Mouse (Mus musculus): Measurements from ENCODE around the gene Gm10644.
"Not testable (repeated sequence)": the region's sequence is repeated elsewhere in the genome, so short reads cannot be mapped to it uniquely, and the experiment has no call there.

Gm10644 gene

GRCm38 (mm10) chr8:83955106-83955957 is at the start of gene Gm10644, which contains the start of gene Asf1b:
Gene Gm10644, minus strand, starts transcription at chr8:83955205.
Gene Asf1b, plus strand, starts transcription at chr8:83955507.
- in situ Hi-C loops (cut with MboI) = no loop called here

GRCm38 (mm10) chr8:84004533-84005201 is 49.7 kb upstream of the Gm10644 start:
- in situ Hi-C loops (cut with MboI) = no loop called here

GRCm38 (mm10) chr8:84003612-84004246 is 48.7 kb upstream of the Gm10644 start:
- in situ Hi-C loops (cut with MboI) = no loop called here

GRCm38 (mm10) chr8:84002957-84003611 is 48.1 kb upstream of the Gm10644 start:
- in situ Hi-C loops (cut with MboI) = no loop called here

DNA sequence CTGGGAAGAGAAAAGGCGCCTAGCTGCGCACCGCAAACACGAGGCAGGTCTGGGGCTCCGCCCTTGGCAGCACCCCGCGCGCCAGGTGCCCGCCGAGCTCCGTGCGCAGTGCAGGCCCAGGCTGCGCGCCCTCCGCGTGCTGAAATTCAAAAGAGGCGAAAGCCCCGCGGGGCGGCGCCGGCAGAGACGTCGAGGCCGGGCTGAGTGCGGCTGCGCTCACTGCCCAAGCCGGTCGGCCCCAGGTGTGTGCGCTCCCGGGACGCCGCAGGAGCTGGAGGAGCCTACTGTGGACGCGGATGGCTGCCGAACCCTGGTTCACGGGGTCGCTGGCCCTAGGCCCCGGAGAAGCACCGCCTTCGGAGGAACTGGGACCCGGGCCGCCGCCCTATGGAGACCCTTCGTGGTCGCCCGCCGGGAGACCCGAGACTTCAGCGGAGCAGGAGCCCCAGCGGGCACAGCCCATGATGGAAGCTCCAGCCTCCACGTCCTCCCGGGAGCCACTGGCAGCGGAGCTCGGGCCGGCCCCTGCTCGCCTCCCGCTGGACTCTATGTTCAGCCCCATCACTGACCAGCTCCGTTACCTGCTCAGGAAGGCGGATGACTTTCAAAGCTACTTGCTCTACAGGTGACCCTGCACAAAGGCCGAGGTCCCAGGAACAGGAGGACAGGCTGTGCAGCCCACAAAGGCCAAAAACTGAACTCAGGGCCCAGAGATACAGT is 46.4 kb upstream of the Gm10644 start, which contains the start of gene 1700067K01Rik:
Gene 1700067K01Rik (plus strand): TSS at position 222 of the 720 bp plus-strand sequence.
- in situ Hi-C loops (cut with MboI) = no loop called here

- in situ Hi-C loops (cut with MboI) = no loop called here
Observed at GRCm38 (mm10) chr8:83999825-84000224, 44.8 kb upstream of the Gm10644 start.

DNA sequence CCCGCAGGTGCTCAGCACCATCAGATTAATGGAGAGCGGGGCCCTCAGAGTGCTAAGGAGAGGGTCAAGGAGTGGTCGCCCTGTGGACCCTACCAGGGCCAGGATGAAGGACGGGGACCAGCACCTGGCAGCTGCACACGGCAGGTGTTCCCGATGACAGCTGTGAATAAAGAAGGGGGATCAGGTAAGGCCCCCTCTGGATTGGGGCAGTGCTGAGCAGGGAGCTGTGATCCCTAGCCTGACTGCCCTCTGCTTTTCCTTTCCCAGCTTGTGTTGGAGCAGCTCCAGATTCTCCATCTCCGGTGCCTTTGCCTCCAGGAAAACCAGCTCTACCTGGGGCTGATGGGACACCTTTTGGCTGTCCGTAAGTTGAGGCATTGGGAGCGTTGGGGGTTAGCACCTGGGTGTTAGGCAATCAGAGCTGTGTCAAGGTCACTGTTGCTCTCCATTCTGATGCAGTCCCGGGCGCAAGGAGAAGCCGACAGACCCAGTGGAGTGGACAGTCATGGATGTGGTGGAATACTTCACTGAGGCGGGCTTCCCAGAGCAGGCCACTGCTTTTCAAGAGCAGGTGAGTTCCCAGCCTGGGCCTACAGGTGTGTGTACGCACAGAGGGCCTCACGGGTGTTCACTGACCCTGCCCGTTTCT is 44.2 kb upstream of the Gm10644 start:
- in situ Hi-C loops (cut with MboI) = no loop called here

DNA sequence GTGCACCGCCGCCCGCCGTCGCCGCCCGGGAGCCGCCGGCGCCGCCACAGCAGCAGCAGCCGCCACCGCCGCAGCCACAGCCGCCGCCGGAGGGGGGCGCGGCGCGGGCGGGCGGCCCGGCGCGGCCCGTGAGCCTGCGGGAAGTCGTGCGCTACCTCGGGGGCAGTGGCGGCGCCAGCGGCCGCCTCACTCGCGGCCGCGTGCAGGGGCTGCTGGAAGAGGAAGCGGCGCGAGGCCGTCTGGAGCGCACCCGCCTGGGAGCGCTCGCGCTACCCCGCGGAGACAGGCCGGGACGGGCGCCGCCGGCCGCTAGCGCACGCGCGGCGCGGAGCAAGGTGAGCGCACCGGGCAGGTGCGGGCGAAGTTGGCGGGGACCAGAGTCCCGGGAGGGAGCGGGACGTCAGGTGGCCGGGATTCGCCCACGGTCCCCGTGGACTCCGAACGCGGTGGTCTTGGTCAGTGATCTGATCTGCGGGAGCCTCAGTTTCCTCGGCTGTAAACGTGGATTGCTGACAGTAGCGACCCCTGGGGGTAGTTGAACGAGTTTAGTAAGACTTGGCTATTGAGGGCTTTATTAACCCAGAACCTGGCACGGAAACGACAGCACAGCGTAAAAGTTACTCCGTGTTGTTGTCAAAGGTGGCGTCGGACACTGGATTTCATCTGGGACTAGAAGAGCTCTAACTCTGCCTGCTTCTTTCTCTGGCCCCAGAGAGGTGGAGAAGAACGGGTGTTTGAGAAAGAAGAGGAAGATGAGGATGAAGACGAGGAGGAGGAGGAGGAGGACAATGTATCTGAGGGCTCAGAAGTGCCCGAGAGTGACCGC is 43.4 kb upstream of the Gm10644 start:
- in situ Hi-C loops (cut with MboI) = no loop called here

DNA sequence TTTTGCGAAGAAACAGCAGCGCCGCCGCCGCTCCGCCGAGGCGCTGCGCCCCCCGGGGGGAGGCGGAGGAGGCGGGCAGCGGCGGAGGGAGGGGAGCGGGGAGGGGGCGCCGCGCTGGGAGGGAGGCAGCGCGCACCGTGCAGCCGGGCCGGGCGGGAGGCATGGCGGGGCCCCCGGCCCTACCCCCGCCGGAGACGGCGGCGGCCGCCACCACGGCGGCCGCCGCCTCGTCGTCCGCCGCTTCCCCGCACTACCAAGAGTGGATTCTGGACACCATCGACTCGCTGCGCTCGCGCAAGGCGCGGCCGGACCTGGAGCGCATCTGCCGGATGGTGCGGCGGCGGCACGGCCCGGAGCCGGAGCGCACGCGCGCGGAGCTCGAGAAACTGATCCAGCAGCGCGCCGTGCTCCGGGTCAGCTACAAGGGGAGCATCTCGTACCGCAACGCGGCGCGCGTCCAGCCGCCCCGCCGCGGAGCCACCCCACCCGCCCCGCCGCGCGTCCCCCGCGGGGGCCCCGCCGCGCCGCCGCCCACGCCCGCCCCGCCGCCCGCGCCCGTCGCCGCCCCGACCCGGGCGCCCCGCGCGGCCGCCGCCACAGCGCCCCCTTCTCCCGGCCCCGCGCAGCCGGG is 42.6 kb upstream of the Gm10644 start, which contains the start of gene Samd1:
Gene Samd1 (plus strand): TSS at position 162 of the 631 bp plus-strand sequence.
- in situ Hi-C loops (cut with MboI) = no loop called here

GRCm38 (mm10) chr8:83996567-83997505 is 41.8 kb upstream of the Gm10644 start:
- in situ Hi-C loops (cut with MboI) = no loop called here

DNA sequence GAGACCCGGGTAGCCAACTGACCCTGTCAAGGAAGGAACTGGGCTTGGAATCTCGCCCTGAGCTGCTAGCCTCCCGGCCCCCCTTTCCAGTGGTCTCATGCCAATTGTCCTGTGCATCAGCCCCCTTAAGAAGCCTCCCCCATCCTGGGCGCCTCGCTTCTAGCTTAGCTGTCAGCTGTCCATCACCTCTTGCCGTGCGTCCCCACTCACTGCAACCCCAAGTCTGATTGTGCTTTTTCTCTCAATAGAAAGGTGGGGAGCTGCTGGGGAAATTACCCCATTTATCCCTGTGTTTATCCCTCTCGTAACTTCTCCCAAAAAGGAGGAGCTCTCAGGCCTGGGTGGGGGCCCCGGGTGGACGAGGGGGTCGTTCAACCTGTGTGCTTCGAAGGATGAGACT is 41.0 kb upstream of the Gm10644 start:
- in situ Hi-C loops (cut with MboI) = no loop called here

DNA sequence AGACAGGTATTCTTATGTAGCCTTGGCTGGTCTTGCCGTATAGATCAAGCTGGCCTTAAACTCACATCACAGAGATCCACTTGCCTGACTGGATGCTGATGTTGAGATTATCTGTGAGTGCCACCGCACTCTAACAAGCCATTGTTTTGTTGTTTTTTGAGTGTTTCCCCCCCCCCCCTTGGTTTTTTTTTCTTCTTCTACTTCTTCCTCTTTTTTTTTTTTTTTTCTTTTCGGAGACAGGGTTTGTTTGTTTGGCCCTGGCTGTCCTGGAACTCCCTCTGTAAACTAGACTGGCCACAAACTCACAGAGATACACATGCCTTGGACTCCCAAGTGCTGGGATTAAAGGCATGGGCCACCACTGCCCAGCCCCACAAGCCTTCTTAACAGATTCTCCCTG is 39.0 kb upstream of the Gm10644 start:
- in situ Hi-C loops (cut with MboI) = no loop called here

DNA sequence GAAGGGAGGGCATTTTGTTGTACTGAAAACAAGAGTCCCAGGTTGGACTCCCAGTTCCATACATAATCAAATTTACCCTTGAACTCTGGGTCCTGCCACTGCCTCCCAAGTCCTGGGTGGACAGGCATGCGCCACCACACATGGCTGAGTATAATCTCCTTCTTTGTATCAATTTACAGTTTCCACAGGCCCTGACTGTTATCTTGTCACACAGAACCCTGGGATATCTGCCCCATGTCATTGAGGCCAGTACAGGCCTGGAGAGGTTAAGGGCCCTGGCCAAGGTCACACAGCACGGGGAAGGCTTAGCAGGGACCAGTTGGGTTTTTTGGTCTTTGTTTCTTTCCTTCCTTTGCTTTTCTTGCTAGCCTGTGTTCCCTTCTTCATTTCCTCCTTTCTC is 37.5 kb upstream of the Gm10644 start:
- in situ Hi-C loops (cut with MboI) = no loop called here

GRCm38 (mm10) chr8:83990170-83990569 is 35.2 kb upstream of the Gm10644 start:
- in situ Hi-C loops (cut with MboI) = no loop called here

- in situ Hi-C loops (cut with MboI) = no loop called here
Observed at GRCm38 (mm10) chr8:83989243-83989642, 34.2 kb upstream of the Gm10644 start.

- in situ Hi-C loops (cut with MboI) = not testable (repeated sequence)
Observed at GRCm38 (mm10) chr8:83983222-83983621, 28.2 kb upstream of the Gm10644 start.

GRCm38 (mm10) chr8:83982449-83982848 is 27.4 kb upstream of the Gm10644 start:
- in situ Hi-C loops (cut with MboI) = no loop called here

GRCm38 (mm10) chr8:83981533-83981932 is 26.5 kb upstream of the Gm10644 start:
- in situ Hi-C loops (cut with MboI) = no loop called here
